Mouse (Mus musculus) heart, adult 2 months (tissue): ENCODE data around the gene Lrtm1.

Source experiments
- CTCF ChIP-seq: fragments of 200-600 bp; IDR thresholded peaks from 2 replicates; pipeline ENCODE4 v1.8.1; 2022; ENCODE audit warnings: antibody characterized with exemption, mild to moderate bottlenecking, moderate library complexity
- EP300 ChIP-seq: fragments of 200-500 bp; IDR thresholded peaks from 2 replicates; pipeline ENCODE4 v1.6.1; 2011; ENCODE audit warnings: low read depth, low read length, control low read depth; ENCODE audit not compliant: insufficient read depth
- POLR2A ChIP-seq: fragments of 200-500 bp; IDR thresholded peaks from 2 replicates; pipeline ENCODE4 v1.6.1; 2011; ENCODE audit warnings: mild to moderate bottlenecking, low read depth, low read length, control low read depth; ENCODE audit not compliant: insufficient read depth

DNA sequence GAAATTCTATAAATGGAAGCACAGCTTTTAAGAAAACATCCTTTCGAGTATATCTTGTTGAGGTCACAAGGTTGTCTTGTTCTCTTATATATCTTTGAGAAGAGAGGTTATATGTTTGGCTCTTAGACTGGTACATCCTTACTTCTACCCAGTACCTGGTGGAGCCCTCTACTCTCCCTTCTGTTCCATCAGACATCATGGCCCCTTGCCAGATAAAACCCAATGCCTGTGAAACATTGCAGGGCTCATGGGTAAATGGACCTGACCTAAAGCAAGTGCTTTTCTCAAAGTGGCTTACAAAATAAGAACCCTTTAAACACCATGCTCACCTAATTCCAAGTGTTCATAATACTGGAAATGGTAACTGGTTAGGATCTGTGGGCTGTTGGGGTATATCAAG, 43.5 kb downstream of the Lrtm1 start:
- no peak for TF ChIP-seq POLR2A
- TF ChIP-seq CTCF, result no peak
- TF ChIP-seq EP300, result no peak
